Mouse (Mus musculus): Measurements from ENCODE around the gene Cyp11a1.

DNA sequence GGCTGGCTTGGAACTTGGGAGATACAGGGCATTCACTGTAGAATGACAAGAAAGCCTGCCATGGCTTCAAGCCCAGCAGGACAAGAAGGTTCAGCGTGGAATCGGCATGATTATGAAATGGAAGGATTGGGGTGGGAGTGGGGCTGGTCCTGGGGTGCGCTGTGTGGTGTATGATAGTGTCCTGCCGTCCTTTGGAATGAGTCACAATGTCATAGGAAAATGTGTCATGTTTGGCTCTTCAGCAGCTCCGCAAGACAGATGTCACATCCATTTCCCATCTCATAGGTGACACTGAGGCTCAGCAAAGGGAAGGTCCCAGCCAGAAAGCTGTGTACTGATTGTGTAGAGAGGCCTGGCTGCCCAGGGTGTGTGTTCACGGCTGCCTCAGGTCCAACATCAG is 9.6 kb downstream of the Cyp11a1 start:
- TF ChIP-seq CTCF (IDR thresholded peaks at IDR 0.05; ENCODE audit: extremely low read depth, insufficient read depth, insufficient read length, insufficient replicate concordance) = no peak
- no peak for TF ChIP-seq POLR2A (IDR thresholded peaks at IDR 0.05; ENCODE audit: low read depth, low read length)
